Mouse (Mus musculus): Measurements from ENCODE around the gene Ctsz.

DNA sequence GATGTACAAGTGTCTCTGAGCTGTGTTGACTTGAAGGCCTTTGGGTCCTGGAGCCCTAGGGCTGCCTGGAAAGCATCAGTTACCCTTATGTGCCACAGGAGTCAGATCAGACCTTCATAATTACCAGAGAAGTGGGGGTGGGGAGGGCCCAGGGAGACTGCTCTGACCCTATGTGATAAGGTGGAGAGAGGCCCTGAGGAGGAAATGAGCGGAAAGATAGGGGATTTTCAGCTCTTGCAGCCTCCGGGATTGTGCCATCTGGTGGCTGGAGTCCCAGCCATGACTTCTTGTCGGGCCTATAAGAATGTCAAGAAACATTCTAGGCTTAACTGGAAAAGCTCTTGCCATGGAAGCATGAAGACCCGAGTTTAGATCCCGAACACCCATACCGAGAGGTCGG, 14.8 kb upstream of the Ctsz start:
- peak; percentile 66; the same call in 1 of the 3 replicates for TF ChIP-seq GATA1 (IDR thresholded peaks at IDR 0.05; ENCODE audit: borderline replicate concordance, low read length)
- TF ChIP-seq FLI1 (IDR thresholded peaks at IDR 0.05; ENCODE audit: low read length): no peak

Data from megakaryocyte, embryonic 14.5 days (primary cell).